Mouse (Mus musculus) adrenal gland, postnatal 10 days (tissue): Measurements from ENCODE around the gene Lcn2. TPM values are rescaled to one million over a fixed set of nuclear protein-coding genes. Genes with fewer than 3 reads are reported as not detected.

Experiments
- DNase-seq: peaks from one replicate; pipeline ENCODE4 v3.0.0; 2021; ENCODE audit warnings: mixed read lengths
- total RNA-seq, 2 experiments: library from RNA; stranded (reverse); gene quantifications; 2 replicates each; pipeline ENCODE4 v1.2.3; 2021

The Lcn2 gene
- total RNA-seq, 2 experiments from 2014 or later = 12.0 to 21.8 TPM

- DNase-seq = no peak
Observed at GRCm38 (mm10) chr2:32343351-32343671, 44.7 kb downstream of the Lcn2 start.

- no peak for DNase-seq
Observed at GRCm38 (mm10) chr2:32342539-32343350, 45.3 kb downstream of the Lcn2 start.

GRCm38 (mm10) chr2:32342039-32342438 lies 46.0 kb downstream of the Lcn2 start:
- DNase-seq = no peak

- no peak for DNase-seq
Observed at GRCm38 (mm10) chr2:32341634-32341939, 46.5 kb downstream of the Lcn2 start.

GRCm38 (mm10) chr2:32340836-32341633 lies 47.0 kb downstream of the Lcn2 start:
- DNase-seq = no peak

- DNase-seq = no peak
Observed at GRCm38 (mm10) chr2:32339912-32340642, 48.0 kb downstream of the Lcn2 start.

- DNase-seq = no peak
Observed at GRCm38 (mm10) chr2:32335888-32336287, 52.2 kb downstream of the Lcn2 start.

Other genes starting within 250 kb of the Lcn2 start
- gene Prrc2b, start 237.2 kb downstream of the Lcn2 start, total RNA-seq = 100 to 1,000 TPM in 1 of 2 experiments, 10 to 100 TPM in 1; 83.4 to 102 TPM
- gene Pomt1, start 151.7 kb downstream of the Lcn2 start, total RNA-seq = 10 to 100 TPM; 29.9 to 49.3 TPM
- gene Uck1, start 128.1 kb downstream of the Lcn2 start, total RNA-seq = 100 to 1,000 TPM; 129 to 184 TPM
- 10 to 100 TPM; 62.1 to 77.3 TPM for gene Golga2, start 100.9 kb downstream of the Lcn2 start, total RNA-seq
- gene Swi5, start 100.2 kb downstream of the Lcn2 start, total RNA-seq = 100 to 1,000 TPM; 248 to 255 TPM
- 10 to 100 TPM; 49.0 to 63.5 TPM for gene Ciz1, start 35.9 kb downstream of the Lcn2 start, total RNA-seq
- gene Dnm1, start 34.9 kb downstream of the Lcn2 start, total RNA-seq = 10 to 100 TPM; 15.8 to 23.8 TPM
- gene 1110008P14Rik, start 6.3 kb downstream of the Lcn2 start, total RNA-seq = 100 to 1,000 TPM; 143 to 149 TPM
- 10 to 100 TPM; 91.7 to 98.5 TPM for gene Ptges2, start 7.6 kb upstream of the Lcn2 start, total RNA-seq
- 1 to 10 TPM; 3.6 to 3.7 TPM for gene Naif1, start 62.2 kb upstream of the Lcn2 start, total RNA-seq
- 100 to 1,000 TPM in 1 of 2 experiments, 10 to 100 TPM in 1; 36.5 to 121 TPM for gene Slc25a25, start 63.2 kb upstream of the Lcn2 start, total RNA-seq
- 10 to 100 TPM; 24.6 to 26.8 TPM for gene Fam102a, start 147.1 kb upstream of the Lcn2 start, total RNA-seq
- 10 to 100 TPM; 44.4 to 49.9 TPM for gene Dpm2, start 182.6 kb upstream of the Lcn2 start, total RNA-seq
- gene Pip5kl1, start 186.5 kb upstream of the Lcn2 start, total RNA-seq = not detected
- not detected for gene 9430097D07Rik, start 187.4 kb upstream of the Lcn2 start, total RNA-seq
- 10 to 100 TPM; 14.3 to 14.7 TPM for gene St6galnac4, start 198.8 kb upstream of the Lcn2 start, total RNA-seq
- gene St6galnac6, start 211.5 kb upstream of the Lcn2 start, total RNA-seq = 10 to 100 TPM; 55.2 to 64.1 TPM
- 100 to 1,000 TPM in 1 of 2 experiments, 10 to 100 TPM in 1; 71.5 to 143 TPM for gene Ak1, start 233.5 kb upstream of the Lcn2 start, total RNA-seq